Mouse (Mus musculus): Measurements from ENCODE around the gene Serpinb6e. TPM values are rescaled to one million over a fixed set of nuclear protein-coding genes. Genes with fewer than 3 reads are reported as not detected.

Serpinb6e gene
- total RNA-seq (2021), result not detected
- long read RNA-seq, result 0 reads

GRCm38 (mm10) chr13:33843308-33843707, at the start of gene Serpinb6e:
TSS of gene Serpinb6e (minus strand) at chr13:33843408.
- DNase-seq (ENCODE audit: low spot score in 2 of 2), result no peak

- DNase-seq (ENCODE audit: low spot score in 2 of 2), result no peak
These were observed 12.5 kb downstream of the Serpinb6e start for GRCm38 (mm10) chr13:33830751-33831150.

- DNase-seq (ENCODE audit: low spot score in 2 of 2), result no peak
These were observed 19.8 kb downstream of the Serpinb6e start for GRCm38 (mm10) chr13:33823421-33823820.

- no peak for DNase-seq (ENCODE audit: low spot score in 2 of 2)
These were observed 21.6 kb downstream of the Serpinb6e start for GRCm38 (mm10) chr13:33821490-33822143.

Other genes with a start within 250 kb of the Serpinb6e start
- gene Serpinb6d, start 182.0 kb downstream of the Serpinb6e start, total RNA-seq (2021), result not detected
- gene Serpinb6c, start 62.3 kb upstream of the Serpinb6e start, total RNA-seq (2021), result under 1 TPM in 1 of 2 experiments, not detected in 1; 0.85 TPM
- gene Nqo2, start 121.3 kb upstream of the Serpinb6e start, total RNA-seq (2021), result 1 to 10 TPM; 6.4 to 7.4 TPM
- gene Ripk1, start 159.0 kb upstream of the Serpinb6e start, total RNA-seq (2021), result 10 to 100 TPM in 1 of 2 experiments, 1 to 10 TPM in 1; 7.8 to 10.1 TPM
- 10 to 100 TPM; 49.6 to 52.9 TPM for gene Serpinb6a, start 159.4 kb upstream of the Serpinb6e start, total RNA-seq (2021)
- gene Bphl, start 194.2 kb upstream of the Serpinb6e start, total RNA-seq (2021), result 10 to 100 TPM; 34.6 to 35.9 TPM
- 1,000 to 10,000 TPM; 2,376 to 2,620 TPM for gene Tubb2a, start 234.6 kb upstream of the Serpinb6e start, total RNA-seq (2021)